Mouse (Mus musculus): ENCODE data around the gene Agfg2. TPM values are rescaled to one million over a fixed set of nuclear protein-coding genes. Genes with fewer than 3 reads are reported as not detected.

The Agfg2 gene
- polyA plus RNA-seq, 2 experiments = 13.4 to 16.3 TPM

- Histone ChIP-seq H3K9ac (ENCODE audit: low read depth, low read length, severe bottlenecking) (no peak overlapping the region), H3K4me3 (replicated peaks; ENCODE audit: low read length) (no peak overlapping the region), H3K4me2 (replicated peaks; ENCODE audit: low read depth, low read length, severe bottlenecking) (peak overlapping the region; percentile 2; the same call in 1 of the 2 replicates), H3K9me3 (ENCODE audit: control insufficient read depth, low read length) (no peaks in the 10 kb centered on the region), H3K4me1 (ENCODE audit: control insufficient read depth, insufficient read depth, low read length) (peaks cover 16% of the 10 kb centered on the region), H3K27ac (replicated peaks; ENCODE audit: low read depth, low read length) (no peak overlapping the region), H3K27me3 (ENCODE audit: control insufficient read depth, insufficient read depth, low read length) (no peaks in the 10 kb centered on the region), H3K36me3 (ENCODE audit: control insufficient read depth, insufficient read depth, low read length) (peaks cover 39% of the 10 kb centered on the region)
- TF ChIP-seq POLR2A (IDR thresholded peaks at IDR 0.05; ENCODE audit: borderline replicate concordance, extremely low read depth, insufficient read depth, insufficient read length) = no peak
- ATAC-seq (ENCODE audit: low FRiP score, low read depth) (no peak), DNase-seq (ENCODE audit: low spot score) (no peak)
- WGBS = 73% methylated on average over 4 of the region's 4 CpGs
Measured at GRCm38 (mm10) chr5:137631591-137631990, 52.9 kb downstream of the Agfg2 start.

GRCm38 (mm10) chr5:137631171-137631570, 53.4 kb downstream of the Agfg2 start:
- Histone ChIP-seq H3K9ac (ENCODE audit: low read depth, low read length, severe bottlenecking) (0 out of 2 replicates have a peak overlapping the region, but pooled peaks have one; percentile 73), H3K4me1 (ENCODE audit: control insufficient read depth, insufficient read depth, low read length) (peaks cover 16% of the 10 kb centered on the region), H3K4me2 (replicated peaks; ENCODE audit: low read depth, low read length, severe bottlenecking) (peak overlapping the region; percentile 77; the same call in 1 of the 2 replicates), H3K9me3 (ENCODE audit: control insufficient read depth, low read length) (no peaks in the 10 kb centered on the region), H3K4me3 (replicated peaks; ENCODE audit: low read length) (no peak overlapping the region), H3K27ac (replicated peaks; ENCODE audit: low read depth, low read length) (peak overlapping the region; percentile 71), H3K36me3 (ENCODE audit: control insufficient read depth, insufficient read depth, low read length) (peaks cover 35% of the 10 kb centered on the region), H3K27me3 (ENCODE audit: control insufficient read depth, insufficient read depth, low read length) (no peaks in the 10 kb centered on the region)
- no peak for ATAC-seq (ENCODE audit: low FRiP score, low read depth)
- no peak for TF ChIP-seq POLR2A (IDR thresholded peaks at IDR 0.05; ENCODE audit: borderline replicate concordance, extremely low read depth, insufficient read depth, insufficient read length)
- DNase-seq (ENCODE audit: low spot score) = no peak
- 62% methylated on average over 9 of the region's 9 CpGs for WGBS

GRCm38 (mm10) chr5:137630602-137631001, 53.9 kb downstream of the Agfg2 start:
- Histone ChIP-seq H3K9me3 (ENCODE audit: control insufficient read depth, low read length) (no peaks in the 10 kb centered on the region), H3K4me1 (ENCODE audit: control insufficient read depth, insufficient read depth, low read length) (peaks cover 16% of the 10 kb centered on the region), H3K9ac (ENCODE audit: low read depth, low read length, severe bottlenecking) (peak overlapping the region; percentile 73; the same call in 1 of the 2 replicates), H3K36me3 (ENCODE audit: control insufficient read depth, insufficient read depth, low read length) (peaks cover 30% of the 10 kb centered on the region), H3K4me2 (replicated peaks; ENCODE audit: low read depth, low read length, severe bottlenecking) (peak overlapping the region; percentile 77), H3K27ac (replicated peaks; ENCODE audit: low read depth, low read length) (peak overlapping the region; percentile 71), H3K4me3 (replicated peaks; ENCODE audit: low read length) (peak overlapping the region; percentile 98; the same call in 1 of the 2 replicates), H3K27me3 (ENCODE audit: control insufficient read depth, insufficient read depth, low read length) (no peaks in the 10 kb centered on the region)
- DNase-seq (ENCODE audit: low spot score) (no peak), ATAC-seq (ENCODE audit: low FRiP score, low read depth) (no peak)
- WGBS = 28% methylated on average over 3 of the region's 3 CpGs
- TF ChIP-seq POLR2A (IDR thresholded peaks at IDR 0.05; ENCODE audit: borderline replicate concordance, extremely low read depth, insufficient read depth, insufficient read length) = no peak

- DNase-seq (ENCODE audit: low spot score) (no peak), ATAC-seq (ENCODE audit: low FRiP score, low read depth) (no peak)
- Histone ChIP-seq H3K27ac (replicated peaks; ENCODE audit: low read depth, low read length) (peak overlapping the region; percentile 44; the same call in 1 of the 2 replicates), H3K4me1 (ENCODE audit: control insufficient read depth, insufficient read depth, low read length) (peaks cover 16% of the 10 kb centered on the region), H3K4me2 (replicated peaks; ENCODE audit: low read depth, low read length, severe bottlenecking) (peak overlapping the region; percentile 77), H3K27me3 (ENCODE audit: control insufficient read depth, insufficient read depth, low read length) (no peaks in the 10 kb centered on the region), H3K9ac (ENCODE audit: low read depth, low read length, severe bottlenecking) (peak overlapping the region; percentile 73; the same call in 1 of the 2 replicates), H3K36me3 (ENCODE audit: control insufficient read depth, insufficient read depth, low read length) (peaks cover 24% of the 10 kb centered on the region), H3K4me3 (replicated peaks; ENCODE audit: low read length) (peak overlapping the region; percentile 98), H3K9me3 (ENCODE audit: control insufficient read depth, low read length) (no peaks in the 10 kb centered on the region)
- WGBS = 14% methylated on average over 6 of the region's 6 CpGs
- no peak for TF ChIP-seq POLR2A (IDR thresholded peaks at IDR 0.05; ENCODE audit: borderline replicate concordance, extremely low read depth, insufficient read depth, insufficient read length)
Measured at GRCm38 (mm10) chr5:137629906-137630545, 54.5 kb downstream of the Agfg2 start.

- ATAC-seq (ENCODE audit: low FRiP score, low read depth) (0 out of 2 replicates have a peak, but pooled peaks have one; percentile 3), DNase-seq (ENCODE audit: low spot score) (peak; percentile 23)
- Histone ChIP-seq H3K4me3 (replicated peaks; ENCODE audit: low read length) (peak overlapping the region; percentile 98), H3K9ac (ENCODE audit: low read depth, low read length, severe bottlenecking) (peak overlapping the region; percentile 73), H3K9me3 (ENCODE audit: control insufficient read depth, low read length) (no peaks in the 10 kb centered on the region), H3K4me1 (ENCODE audit: control insufficient read depth, insufficient read depth, low read length) (peaks cover 16% of the 10 kb centered on the region), H3K27me3 (ENCODE audit: control insufficient read depth, insufficient read depth, low read length) (no peaks in the 10 kb centered on the region), H3K36me3 (ENCODE audit: control insufficient read depth, insufficient read depth, low read length) (peaks cover 21% of the 10 kb centered on the region), H3K27ac (replicated peaks; ENCODE audit: low read depth, low read length) (peak overlapping the region; percentile 81), H3K4me2 (replicated peaks; ENCODE audit: low read depth, low read length, severe bottlenecking) (peak overlapping the region; percentile 77)
- no peak for TF ChIP-seq POLR2A (IDR thresholded peaks at IDR 0.05; ENCODE audit: borderline replicate concordance, extremely low read depth, insufficient read depth, insufficient read length)
- WGBS = 1% methylated on average over 23 of the region's 23 CpGs
Measured at GRCm38 (mm10) chr5:137629306-137629721, 55.2 kb downstream of the Agfg2 start.

Data from limb, embryonic 14.5 days (tissue).